Mouse (Mus musculus) ovary, postnatal 10 days (tissue): ENCODE results near the gene Hcrt.

ENCODE experiments used
- DNase-seq: peaks from one replicate; pipeline ENCODE4 v3.0.0; 2022; ENCODE audit warnings: low spot score

Gene Hcrt

GRCm38 (mm10) chr11:100767871-100768270, 5.1 kb upstream of the Hcrt start:
- DNase-seq: no peak

- DNase-seq: no peak
Measured at GRCm38 (mm10) chr11:100766726-100767125, 4.0 kb upstream of the Hcrt start.

GRCm38 (mm10) chr11:100761547-100762045, 1.1 kb downstream of the Hcrt start:
- peak; percentile 69 for DNase-seq

GRCm38 (mm10) chr11:100759611-100760233, 3.0 kb downstream of the Hcrt start, which contains the start of gene Kcnh4:
Gene Kcnh4, minus strand, starts transcription at chr11:100759942.
- no peak for DNase-seq

- peak; percentile 38 for DNase-seq
Measured at GRCm38 (mm10) chr11:100758707-100759610, 3.8 kb downstream of the Hcrt start.

GRCm38 (mm10) chr11:100757566-100757965, 5.2 kb downstream of the Hcrt start:
- DNase-seq: no peak

- DNase-seq: no peak
Measured at GRCm38 (mm10) chr11:100756476-100756875, 6.3 kb downstream of the Hcrt start.

- no peak for DNase-seq
Measured at GRCm38 (mm10) chr11:100754693-100755057, 8.1 kb downstream of the Hcrt start.

GRCm38 (mm10) chr11:100754021-100754692, 8.6 kb downstream of the Hcrt start:
- no peak for DNase-seq

GRCm38 (mm10) chr11:100752294-100752693, 10.4 kb downstream of the Hcrt start:
- no peak for DNase-seq

GRCm38 (mm10) chr11:100750127-100750526, 12.6 kb downstream of the Hcrt start:
- no peak for DNase-seq

GRCm38 (mm10) chr11:100749469-100749868, 13.3 kb downstream of the Hcrt start:
- DNase-seq: no peak

- DNase-seq: no peak
Measured at GRCm38 (mm10) chr11:100748620-100749019, 14.1 kb downstream of the Hcrt start.

GRCm38 (mm10) chr11:100747114-100747513, 15.6 kb downstream of the Hcrt start:
- no peak for DNase-seq

- no peak for DNase-seq
Measured at GRCm38 (mm10) chr11:100746546-100746945, 16.2 kb downstream of the Hcrt start.

- DNase-seq: no peak
Measured at GRCm38 (mm10) chr11:100745085-100745484, 17.6 kb downstream of the Hcrt start.

- DNase-seq: no peak
Measured at GRCm38 (mm10) chr11:100741348-100741747, 21.4 kb downstream of the Hcrt start.

- DNase-seq: no peak
Measured at GRCm38 (mm10) chr11:100738749-100739148, 24.0 kb downstream of the Hcrt start.

- peak; percentile 92 for DNase-seq
Measured at GRCm38 (mm10) chr11:100738066-100738604, 24.6 kb downstream of the Hcrt start, which contains the start of gene Rab5c. Gene Rab5c, minus strand, starts transcription at chr11:100738215.

- no peak for DNase-seq
Measured at GRCm38 (mm10) chr11:100737105-100737733, 25.5 kb downstream of the Hcrt start.

- DNase-seq: no peak
Measured at GRCm38 (mm10) chr11:100736746-100737080, 26.0 kb downstream of the Hcrt start.
